Mouse (Mus musculus) lung, postnatal 25 days (tissue): Measurements from ENCODE around the gene Htra3.

ENCODE experiments used
- DNase-seq: peaks from one replicate; pipeline ENCODE4 v3.0.0; 2022; ENCODE audit warnings: low spot score

Gene Htra3

DNA sequence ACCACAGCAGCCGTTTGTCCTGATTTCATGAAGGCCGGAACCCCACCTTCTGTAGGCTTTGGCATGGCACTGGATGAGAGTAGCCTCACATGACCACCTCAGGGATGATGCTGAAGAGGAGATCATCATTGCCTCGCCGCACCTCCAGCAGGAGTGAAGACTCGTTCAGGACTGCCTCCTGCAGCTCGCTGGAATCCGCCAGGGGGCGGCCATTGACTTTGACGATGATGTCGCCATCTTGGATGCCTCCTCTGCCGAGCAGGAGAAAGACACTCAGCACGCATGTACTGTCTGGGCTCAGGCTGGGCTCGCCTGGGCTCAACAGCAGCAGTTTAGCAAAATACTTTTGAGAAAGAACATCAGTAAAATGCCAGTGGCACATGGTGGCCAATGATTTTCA lies 26.7 kb downstream of the Htra3 start:
- DNase-seq, result no peak

DNA sequence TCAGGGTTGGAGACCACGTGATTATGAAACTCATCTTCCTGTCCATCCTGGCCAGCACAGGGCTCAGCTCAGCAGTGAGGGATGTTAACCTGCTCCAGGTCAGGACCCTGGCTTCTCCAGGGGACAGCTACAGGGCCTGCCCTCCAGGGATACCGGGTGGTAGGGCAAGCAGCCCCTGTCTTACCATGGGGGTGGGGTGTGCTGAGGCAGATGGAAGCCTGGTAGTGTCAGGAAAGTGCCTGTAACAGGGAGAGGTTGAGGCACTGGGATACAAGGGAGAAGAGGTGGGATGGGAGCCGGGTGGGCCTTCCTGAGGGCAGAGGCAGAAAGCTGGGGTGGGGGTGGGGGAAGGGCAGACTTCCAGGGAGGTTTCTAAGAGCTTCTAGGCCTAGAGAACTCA lies 27.3 kb downstream of the Htra3 start:
- no peak for DNase-seq

DNA sequence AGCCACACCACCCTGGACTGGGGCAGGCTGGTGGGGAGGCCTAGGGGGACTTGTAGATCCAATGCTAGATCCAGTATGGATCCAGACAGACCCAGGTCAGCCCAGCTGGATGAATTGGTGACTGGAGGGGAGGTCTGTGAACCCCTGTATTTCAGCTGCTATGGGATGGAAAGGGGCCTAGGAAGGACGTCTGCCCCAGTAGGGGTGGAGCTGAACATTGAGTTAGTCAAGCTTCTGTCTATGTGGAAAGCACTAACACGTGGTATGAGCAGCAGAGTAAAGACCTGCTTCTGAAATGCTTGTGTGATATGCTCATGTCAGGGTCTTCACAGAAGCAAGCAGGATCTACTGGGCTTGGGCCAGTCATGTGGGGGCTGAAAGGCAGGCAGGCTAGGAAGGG lies 31.4 kb downstream of the Htra3 start:
- DNase-seq, result no peak

DNA sequence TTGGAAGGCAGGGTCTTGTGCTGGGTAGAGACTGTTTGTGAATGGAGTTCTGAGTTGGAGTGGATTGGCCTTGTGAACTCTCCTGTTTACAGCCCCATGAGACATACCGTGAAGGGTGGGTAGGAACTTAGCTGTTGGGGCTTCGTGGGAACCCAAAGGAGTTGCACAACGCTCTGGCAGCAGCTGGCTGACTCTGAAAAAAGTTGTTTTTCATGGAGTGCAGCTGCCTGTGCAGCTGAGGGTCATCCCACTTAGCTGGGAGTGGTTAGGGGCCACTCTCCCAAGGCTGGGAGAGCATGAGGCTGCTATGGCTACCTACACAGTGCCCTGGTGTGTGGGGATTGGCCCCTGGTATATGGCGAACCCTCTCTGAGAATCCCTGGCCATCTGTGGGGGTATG lies 32.0 kb downstream of the Htra3 start:
- DNase-seq, result peak; percentile 55

DNA sequence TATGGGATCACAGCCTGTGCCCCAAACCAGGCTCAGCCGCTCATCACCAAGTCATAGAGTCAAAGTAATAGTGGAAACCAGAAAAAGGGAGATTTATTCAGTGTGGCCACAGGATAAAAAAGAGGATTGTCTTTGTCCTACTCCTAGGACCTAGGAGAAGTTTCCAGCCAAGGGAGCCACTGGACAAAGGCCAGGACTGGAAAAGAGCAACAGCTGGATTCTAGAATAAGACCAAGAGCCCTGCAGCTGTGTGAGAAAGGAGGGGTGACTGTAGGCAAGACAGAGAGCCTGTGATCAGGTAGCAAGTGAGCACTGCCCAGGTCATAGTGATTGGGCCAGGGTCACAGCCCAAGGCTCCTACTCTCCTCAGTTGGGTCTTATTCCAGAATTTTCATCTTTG lies 32.7 kb downstream of the Htra3 start:
- DNase-seq, result no peak

DNA sequence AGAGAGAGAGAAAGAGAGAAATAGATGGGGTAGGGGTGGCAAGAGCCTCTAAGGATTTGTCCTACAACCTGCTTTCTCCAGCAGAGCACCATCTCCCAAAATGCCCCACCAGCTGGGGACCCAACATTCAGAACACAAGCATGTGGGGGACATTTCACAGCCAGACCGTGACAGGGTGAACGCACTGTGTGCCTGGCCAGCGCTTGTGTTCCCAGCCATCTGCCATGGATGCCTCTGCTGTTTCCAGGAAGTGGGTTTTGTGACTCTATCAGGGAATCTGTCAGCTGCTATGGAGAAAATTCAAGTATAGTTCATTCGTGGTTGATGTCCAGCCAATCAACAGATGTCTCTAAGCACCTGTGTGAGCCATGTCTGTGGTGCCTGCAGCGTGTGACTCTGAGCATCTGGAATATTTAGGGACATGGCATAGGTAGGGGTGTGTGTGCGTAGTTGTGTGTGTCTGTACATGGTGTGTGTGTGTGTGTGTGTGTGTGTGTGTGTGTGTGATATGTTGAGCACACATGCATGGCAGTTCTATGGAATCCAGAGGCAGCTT lies 33.6 kb downstream of the Htra3 start:
- DNase-seq, result no peak

DNA sequence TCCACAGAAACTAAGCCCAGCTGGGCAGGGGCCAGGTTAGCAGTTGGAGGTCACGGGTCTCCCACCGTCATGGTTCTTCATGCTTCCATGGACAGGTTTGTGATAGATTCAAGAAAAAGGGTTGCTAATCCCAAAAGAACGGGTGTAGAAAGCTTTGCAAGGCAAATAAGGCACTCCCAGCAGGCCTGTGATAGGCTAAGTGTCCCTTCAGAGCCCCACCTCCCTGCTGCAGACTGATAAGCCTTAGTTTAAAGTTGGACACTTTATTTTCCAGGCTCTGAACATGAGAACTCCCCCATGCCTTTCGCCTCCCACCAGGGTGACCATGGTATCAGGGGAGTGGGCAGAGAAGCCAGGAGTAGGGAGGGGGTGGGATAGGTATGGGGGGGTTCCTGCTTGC lies 35.5 kb downstream of the Htra3 start:
- no peak for DNase-seq

DNA sequence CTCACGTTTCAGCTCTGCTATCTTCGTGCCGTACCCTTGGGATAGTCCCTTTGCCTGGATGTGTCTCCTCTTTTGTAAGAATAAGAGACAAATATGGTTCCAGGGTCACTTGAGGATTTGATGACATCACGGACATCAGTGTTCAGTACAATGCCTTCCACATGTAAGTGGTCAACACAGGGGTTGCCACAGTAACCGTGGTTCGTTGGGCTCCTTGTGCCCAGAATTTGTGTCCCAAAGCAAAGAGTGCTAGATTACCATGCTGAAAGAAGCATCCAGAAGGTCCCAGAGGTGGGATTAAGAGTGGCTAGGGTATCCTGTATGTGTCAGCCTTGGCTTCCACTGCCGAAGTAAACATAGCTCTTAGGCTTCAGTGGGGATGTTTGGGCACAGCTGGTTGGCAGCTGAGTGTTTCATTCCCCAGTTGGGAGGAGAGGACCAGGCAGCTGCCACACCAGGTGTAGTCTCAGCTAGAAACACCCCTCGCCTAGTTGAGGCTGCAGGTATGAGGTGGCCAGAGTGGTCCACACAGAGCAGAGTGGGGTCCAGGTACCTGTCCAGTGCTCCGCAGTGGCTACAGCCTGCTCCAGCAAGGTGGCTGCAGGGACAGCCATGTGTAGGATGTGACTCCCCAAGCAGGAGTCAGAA lies 36.1 kb downstream of the Htra3 start:
- no peak for DNase-seq

DNA sequence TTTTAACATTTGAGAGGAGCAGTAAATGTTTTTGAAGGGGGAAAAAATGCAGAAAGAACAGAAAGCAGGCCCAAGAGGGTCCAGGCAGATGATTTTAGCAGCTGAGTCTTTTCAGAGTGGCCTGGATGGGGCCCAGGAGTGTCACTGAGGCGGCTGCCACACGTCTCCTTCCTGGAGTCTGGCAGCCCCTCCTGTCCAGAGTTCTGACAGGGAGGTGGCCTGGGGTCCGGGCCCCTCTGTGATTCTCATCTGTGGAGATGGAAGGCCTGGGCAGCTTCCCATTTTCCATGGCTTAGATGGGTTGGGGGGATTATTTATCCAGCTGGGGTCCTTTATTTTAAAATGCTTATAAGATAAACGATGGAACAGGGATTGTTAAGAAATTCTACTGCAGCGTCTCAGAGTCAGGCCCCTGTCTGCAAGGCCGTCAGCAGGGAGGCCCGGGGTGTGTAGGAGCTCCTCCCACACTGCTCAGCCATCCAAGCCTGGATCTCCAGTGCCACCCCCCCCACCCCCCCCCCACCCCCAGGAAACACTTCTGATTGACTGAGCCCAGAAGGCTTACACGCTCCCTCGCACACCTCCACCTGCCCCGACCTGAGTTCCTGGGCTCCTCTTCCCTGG lies 37.5 kb downstream of the Htra3 start:
- DNase-seq, result no peak

DNA sequence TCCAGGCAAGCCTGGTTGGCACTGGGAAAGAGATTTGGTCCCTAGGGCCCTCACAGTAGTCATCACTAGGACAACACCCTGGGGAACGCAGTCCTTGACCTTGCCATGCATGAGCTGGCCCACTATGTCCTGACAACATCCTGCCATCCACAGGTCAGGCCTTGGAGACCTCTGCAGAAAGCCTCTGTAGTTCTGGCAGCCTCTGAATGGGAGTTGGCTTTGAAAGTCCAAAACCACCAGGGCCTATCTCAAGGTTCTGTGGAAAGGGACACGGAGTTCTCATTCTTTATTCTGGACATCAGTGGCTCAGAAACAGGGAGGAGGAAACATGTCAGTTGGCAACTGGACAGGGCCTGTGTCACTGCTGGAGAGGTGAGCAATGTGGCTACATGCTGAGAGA lies 43.6 kb downstream of the Htra3 start:
- peak; percentile 43 for DNase-seq

DNA sequence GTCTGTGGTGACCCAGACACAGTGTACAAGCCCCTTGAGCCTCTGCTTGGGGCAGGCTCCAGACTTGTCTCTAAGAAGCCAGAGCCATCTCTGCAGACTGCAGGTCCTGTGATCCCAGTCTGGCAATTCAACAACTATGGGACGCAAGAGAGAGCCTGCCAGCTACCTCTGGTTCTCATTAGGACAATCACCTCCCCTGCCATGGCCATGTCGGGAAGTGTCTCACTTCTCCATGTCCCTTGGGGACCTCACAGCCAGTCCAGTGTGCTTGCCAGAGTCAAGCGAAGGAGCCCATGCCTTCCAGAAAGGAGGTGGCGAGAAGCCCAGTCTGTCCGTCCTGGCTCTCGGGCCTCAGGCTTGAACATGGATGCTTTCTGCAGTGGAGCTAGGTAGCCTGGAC lies 46.7 kb downstream of the Htra3 start:
- DNase-seq, result no peak

DNA sequence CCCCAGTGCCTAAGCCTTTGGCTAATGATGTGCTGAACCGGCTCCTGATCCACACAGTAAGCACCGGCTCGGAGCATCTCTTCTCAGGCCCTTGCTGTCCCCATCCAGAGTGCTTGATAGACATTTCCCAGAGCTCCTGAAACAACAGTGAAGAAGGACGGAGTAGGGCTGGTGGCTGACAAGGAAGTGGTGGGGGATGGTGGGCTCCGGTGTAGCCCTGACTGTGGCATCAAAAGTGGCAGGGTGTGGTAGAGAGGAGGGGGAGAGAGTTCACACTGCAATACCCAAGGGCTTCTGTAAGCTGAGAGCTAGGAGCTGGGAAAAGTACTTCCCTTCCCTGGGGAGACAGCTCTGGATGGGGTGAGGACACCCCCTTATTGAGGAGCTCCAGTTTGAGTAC lies 47.8 kb downstream of the Htra3 start:
- no peak for DNase-seq

DNA sequence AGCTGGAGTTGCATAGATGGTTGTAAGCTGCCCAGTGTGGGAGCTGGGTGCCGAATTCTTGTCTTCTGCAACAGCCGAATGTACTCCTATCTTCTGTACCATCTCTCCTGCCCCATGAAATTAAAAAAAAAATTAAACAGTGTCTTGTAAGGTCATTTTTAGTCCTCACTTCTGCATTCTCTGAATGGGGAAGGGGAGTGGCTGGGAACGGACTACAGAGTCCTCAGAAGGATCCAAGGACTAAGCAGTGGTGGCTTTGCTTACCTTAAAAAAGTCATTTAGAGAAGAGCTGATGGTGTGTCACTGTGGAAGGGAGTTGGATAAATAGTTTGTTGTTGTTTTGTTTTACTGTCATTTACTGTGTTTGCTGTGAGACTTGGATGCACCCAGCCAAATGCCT lies 48.4 kb downstream of the Htra3 start:
- no peak for DNase-seq

DNA sequence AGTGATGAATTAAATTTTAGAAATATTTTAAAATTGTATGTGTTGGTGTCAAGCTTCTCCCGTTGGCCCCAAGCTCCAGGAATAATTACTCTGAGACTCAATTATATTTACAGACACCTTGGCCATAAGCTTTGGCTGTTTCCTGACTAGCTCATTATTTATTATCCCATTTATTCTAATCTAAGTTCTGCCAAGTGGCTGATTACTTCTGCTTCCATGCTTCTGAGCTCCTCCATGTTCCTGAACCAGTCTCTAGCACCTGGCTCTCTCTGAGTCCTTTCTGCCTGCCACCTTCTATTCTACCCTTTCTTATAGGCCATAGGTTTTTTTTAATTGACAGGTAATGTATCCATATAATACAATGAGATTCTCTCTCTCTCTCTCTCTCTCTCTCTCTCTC lies 48.9 kb downstream of the Htra3 start:
- DNase-seq, result no peak

DNA sequence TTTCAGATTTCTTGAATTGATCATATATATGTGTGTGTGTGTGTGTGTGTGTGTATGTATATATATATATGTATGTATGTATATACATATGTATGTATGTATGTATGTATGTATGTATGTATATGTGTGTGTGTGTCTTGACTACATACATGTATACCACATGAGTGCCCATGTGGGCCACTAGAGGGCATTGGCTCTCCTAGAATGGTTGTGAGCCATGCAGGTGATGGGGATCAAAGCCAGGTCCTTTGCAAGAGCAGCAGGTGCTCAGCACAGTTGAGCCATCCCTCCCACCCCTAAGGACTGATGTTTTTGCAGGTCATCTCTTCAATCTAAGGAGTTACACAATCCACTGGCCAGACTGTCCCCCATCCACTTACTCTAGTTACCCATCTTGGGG lies 50.2 kb downstream of the Htra3 start:
- no peak for DNase-seq

DNA sequence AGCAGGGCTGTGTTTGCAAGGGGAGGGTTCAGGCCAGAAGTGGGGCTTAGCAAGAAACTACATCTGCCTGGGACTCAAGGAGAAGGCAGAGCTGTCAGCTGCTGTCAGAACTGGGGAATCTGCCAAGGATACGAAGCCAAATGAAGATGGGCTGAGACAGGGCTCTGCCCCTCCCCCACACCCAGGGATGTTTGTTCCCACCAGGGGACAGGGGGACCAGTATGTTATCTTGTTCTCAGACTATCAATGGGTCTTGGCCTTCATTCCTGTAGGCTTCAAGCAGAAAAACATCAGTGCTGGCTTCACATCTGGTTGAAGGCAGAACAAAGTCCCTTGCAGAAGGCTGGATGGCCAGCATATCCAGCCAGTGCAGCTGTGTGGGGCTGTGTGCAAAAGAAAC lies 50.9 kb downstream of the Htra3 start:
- DNase-seq, result peak; percentile 37

DNA sequence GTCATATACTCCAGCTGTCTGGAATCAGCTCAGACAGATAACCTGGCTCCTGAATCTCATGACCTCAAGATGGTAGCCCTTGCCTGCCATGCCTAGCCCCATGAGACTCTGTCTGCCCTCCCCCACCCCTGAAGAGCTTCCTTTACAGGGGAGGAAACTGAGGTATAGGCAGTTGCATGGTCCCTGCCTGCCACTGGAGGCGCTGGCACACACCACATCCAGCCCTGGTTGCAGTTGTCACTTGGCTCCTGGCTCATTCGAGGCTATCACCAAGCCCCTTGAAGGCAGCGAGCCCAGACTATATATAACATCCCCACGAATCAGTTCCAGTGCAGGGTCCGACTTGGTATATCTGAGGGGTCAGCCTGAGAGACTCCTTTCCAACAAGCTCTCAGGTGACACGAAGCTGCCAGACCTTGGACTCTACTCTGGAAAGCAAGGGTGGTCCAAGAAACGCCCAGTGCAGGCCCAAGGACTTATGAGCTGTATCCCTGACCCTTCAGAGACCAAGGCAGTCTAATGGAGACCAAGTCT lies 52.2 kb downstream of the Htra3 start:
- DNase-seq, result no peak

DNA sequence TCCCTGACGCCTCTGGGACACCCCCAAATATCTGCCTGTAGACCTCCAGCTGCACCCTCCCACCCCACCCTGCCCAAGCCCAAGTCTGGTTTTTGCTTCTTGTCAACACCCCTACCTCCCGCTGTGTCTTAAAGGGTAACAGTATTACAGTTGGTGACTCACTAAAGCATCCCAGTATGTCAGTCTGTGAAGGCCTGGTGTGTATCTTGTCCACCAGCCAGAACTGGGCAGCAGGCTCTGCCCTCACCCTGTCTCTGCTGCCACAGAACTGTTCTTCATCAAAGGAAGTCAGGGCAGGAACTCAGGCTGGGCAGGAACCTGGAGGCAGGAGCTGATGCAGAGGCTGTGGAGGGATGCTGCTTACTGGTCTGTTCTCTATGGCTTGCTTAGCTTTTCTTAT lies 53.2 kb downstream of the Htra3 start:
- DNase-seq, result no peak

DNA sequence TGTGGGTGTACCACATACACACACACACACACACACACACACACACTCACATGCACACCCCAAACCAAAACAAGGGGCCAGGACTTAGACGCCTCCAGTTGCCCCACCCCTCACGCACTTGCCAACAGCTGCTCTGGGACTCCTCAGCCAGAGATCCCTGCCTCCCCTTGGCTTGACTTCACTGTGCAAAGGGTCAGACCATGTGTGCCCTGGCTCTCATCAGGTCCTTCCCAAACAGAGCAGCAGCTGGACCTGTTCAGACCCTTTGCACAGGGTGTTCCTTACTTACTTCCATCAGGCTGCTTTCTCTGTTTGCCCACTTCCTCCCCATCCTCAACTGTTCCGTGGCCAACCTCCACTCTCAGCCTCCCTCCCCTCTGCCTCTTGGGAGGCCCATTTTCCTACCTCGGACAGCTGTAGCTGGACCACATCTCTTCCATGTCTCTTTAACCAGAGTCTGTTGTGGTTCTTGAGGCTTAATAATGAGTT lies 54.8 kb downstream of the Htra3 start:
- peak; percentile 74 for DNase-seq

DNA sequence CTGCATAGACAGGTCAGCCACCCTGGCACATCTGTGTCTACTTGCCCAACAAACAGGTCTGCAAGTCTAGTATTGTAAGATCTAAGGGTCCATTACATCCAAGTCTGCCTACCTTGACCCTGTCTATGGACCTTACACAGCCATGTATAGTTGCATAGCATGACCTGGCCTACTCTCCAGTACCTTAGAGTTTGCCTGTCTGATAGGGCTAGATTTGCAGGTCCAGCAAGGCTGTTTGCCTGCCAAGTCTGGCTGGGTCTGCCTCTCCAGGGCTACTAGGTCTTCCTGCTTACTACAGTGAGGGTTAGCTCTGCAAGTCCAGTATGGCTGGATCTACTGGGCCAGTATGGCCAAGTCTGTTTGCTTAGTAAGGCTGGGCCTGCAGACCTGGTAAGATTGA lies 55.8 kb downstream of the Htra3 start:
- DNase-seq, result no peak

DNA sequence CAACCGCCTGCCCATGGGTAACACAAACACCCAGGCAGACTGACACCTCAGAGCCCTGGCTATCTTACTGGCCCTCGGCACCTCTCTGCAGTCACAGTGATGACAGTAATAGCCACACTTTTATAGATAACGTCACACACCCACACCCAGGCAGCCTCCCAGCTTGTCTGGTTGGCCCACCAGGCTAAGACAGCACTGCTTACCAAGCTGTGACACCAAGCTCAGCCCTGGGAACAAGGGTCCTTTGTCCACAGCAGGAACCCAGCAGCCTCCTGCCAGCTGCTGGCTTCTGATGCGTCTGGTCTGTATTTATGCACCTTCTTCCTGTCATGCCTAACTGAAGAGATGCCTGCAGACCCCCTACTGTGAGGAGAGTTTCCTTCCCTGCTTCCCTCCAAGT lies 58.5 kb downstream of the Htra3 start:
- no peak for DNase-seq

DNA sequence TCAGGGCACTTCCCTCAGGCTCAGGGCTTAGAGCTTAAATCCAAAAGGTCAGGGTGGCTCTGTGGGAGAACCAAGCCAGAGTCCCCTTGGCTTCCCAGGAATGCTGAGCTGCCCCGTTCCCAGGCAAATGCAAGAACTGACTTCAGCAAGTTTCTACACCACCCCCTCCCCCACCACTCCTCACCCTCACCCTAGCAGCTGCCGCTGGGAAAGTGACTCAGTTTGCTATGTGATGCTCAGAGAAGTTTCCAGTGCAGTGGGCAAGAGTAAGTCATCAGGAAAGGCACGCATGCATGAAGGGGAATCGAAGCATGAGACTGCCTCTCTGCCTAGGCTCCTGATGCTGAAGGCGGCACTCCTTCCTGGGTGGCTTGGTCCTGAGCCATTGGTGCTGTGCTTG lies 62.6 kb downstream of the Htra3 start:
- no peak for DNase-seq

DNA sequence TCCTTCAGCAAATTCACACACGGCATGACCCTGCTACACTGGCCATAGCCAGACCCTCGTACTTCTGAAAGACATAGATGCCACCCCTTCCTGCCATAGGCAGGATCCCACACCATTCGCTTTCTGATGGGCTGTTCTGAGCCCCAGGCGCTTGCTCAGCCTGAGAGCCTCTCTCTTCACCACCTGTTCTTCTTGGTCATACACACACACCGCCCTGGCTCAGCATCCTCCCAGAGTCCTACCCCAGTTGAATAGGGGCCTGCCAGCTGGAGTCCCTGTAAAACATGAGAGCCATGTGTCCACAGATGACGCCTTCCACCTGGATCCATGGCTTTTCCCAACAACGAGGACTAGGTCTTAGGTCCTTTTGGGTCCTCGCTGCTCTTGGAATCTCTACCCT lies 66.9 kb downstream of the Htra3 start:
- no peak for DNase-seq

DNA sequence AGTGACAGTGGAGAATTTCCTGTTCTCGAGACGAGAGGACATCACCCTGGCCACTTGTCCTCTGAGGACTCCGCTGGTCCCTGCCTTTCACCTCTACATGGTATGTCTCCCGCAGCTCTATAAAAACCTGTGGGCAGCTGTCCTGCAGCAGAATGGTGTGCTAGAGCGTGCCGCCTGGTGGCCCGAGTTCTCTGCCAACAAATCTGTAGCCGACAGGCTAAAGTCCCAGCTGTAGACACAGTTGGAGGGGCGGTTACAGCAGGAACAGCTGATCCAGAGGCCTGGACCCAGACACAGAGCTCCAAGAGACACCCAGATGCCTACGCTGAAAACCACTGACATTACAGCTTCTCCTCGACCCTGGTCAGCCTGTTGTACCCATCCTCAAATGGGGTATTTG lies 67.7 kb downstream of the Htra3 start:
- DNase-seq, result no peak
